Mouse (Mus musculus) spleen, adult 2 months (tissue): Measurements from ENCODE around the gene Syt3.

Experiments
- CTCF ChIP-seq: fragments of 200-500 bp; IDR thresholded peaks from 2 replicates; pipeline ENCODE4 v1.5.1; 2011; ENCODE audit warnings: mild to moderate bottlenecking, inconsistent platforms; ENCODE audit not compliant: insufficient read depth, insufficient read length, insufficient replicate concordance; ENCODE audit errors: extremely low read depth
- POLR2A ChIP-seq: fragments of 200-500 bp; IDR thresholded peaks from 2 replicates; pipeline ENCODE4 v1.6.1; 2011; ENCODE audit warnings: low read depth, low read length, inconsistent platforms

GRCm38 (mm10) chr7:44445528-44445923 is 61.6 kb downstream of the Syt3 start:
- TF ChIP-seq CTCF (no peak), POLR2A (no peak)
